Mouse (Mus musculus) midbrain, embryonic 12.5 days (tissue): Measurements from ENCODE around the gene Otulin. TPM values are rescaled to one million over a fixed set of nuclear protein-coding genes. Genes with fewer than 3 reads are reported as not detected.

Experiments used
- ATAC-seq: fragments of 200-750 bp; cut with Nextera tagmentation; 2 replicates; pipeline ENCODE4 v1.8.0; 2017; ENCODE audit warnings: low read depth, moderate TSS enrichment, moderate library complexity; ENCODE audit not compliant: low FRiP score
- H3K27ac ChIP-seq: fragments of 300-500 bp; sonication (generic); replicated peaks from 2 replicates; pipeline ENCODE4 v1.5.1; 2016; ENCODE audit warnings: mild to moderate bottlenecking
- H3K27me3 ChIP-seq: fragments of 300-500 bp; sonication (generic); 2 replicates; pipeline ENCODE4 v1.6.1; 2016; ENCODE audit warnings: mild to moderate bottlenecking
- H3K36me3 ChIP-seq: fragments of 300-500 bp; sonication (generic); 2 replicates; pipeline ENCODE4 v1.6.1; 2016
- H3K4me1 ChIP-seq: fragments of 300-500 bp; sonication (generic); 2 replicates; pipeline ENCODE4 v1.6.1; 2016
- H3K4me2 ChIP-seq: fragments of 300-500 bp; sonication (generic); replicated peaks from 2 replicates; pipeline ENCODE4 v1.6.1; 2016; ENCODE audit warnings: mild to moderate bottlenecking, moderate library complexity
- H3K4me3 ChIP-seq: fragments of 300-500 bp; sonication (generic); 2 replicates; pipeline ENCODE4 v1.5.1; 2016; ENCODE audit warnings: mild to moderate bottlenecking
- H3K9ac ChIP-seq: fragments of 300-500 bp; sonication (generic); replicated peaks from 2 replicates; pipeline ENCODE4 v1.6.1; 2016; ENCODE audit warnings: mild to moderate bottlenecking, moderate library complexity
- H3K9me3 ChIP-seq: fragments of 300-500 bp; sonication (generic); 2 replicates; pipeline ENCODE4 v1.6.1; 2016; ENCODE audit warnings: mild to moderate bottlenecking
- WGBS: fragments of 180-500 bp; shearing (Covaris S2); methylation state at CpG from one replicate; pipeline ENCODE4 v1.1.7; 2016; 5-methylcytosine and 5-hydroxymethylcytosine counted together
- polyA plus RNA-seq: library from polyadenylated mRNA; unstranded; fragments of >200 nt; fragmentation: Nextera tagmentation; extraction: Ambion mirVana; gene quantifications from 2 replicates; pipeline ENCODE4 v1.2.1, GENCODE M21; 2016

Otulin gene
- polyA plus RNA-seq, 1 experiment from 2014 or later = 29.0 TPM

DNA sequence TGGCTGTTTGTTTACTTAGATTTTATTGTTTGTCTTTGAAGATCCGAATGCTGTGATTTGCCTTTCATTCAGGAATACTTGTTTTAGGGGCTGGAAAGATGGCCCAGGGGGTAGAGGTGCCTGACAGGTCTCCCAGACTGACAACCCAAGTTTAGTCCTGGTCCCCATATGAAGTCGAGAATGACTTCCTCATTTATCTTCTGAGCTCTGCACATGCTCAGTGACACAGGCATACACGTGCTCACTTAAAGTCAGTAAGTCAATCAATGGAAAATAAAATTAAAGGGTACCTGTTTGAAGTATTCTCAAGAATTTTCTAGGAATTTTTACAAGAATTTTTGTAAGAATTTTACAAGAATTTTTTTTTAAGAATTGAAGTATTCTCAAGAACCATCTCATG, 97.5 kb downstream of the Otulin start:
- Histone ChIP-seq H3K4me1 (peaks cover 3% of the 10 kb centered on the region; the same call in 1 of the 2 replicates), H3K4me3 (no peak overlapping the region), H3K27me3 (no peaks in the 10 kb centered on the region), H3K4me2 (no peak overlapping the region), H3K9me3 (no peaks in the 10 kb centered on the region), H3K9ac (no peak overlapping the region), H3K27ac (no peak overlapping the region), H3K36me3 (no peaks in the 10 kb centered on the region)
- WGBS = 82% methylated on average over 3 of the region's 3 CpGs
- no peak for ATAC-seq

DNA sequence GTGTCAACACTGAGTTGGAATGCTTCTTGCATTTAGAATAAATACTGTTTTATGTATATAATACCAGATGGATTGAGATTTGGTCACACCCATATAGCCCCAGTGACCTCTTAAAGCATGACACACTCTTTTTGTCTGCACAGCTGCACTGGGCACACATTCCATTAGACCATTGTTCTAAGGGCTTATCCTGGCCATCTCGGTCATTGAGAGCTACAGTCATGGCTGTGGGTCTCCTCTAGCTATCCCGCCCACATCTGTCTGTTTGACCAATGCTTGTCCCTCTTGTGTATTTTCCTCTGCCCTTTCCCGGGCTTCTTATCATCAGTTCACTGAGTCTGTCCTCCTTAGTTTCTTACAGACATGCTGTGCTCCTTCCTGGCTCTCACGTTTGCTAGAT, 100.5 kb downstream of the Otulin start:
- H3K9ac ChIP-seq = no peak overlapping the region
- WGBS = 39% methylated on average over 4 of the region's 4 CpGs
- H3K9me3 ChIP-seq = no peaks in the 10 kb centered on the region
- no peak for ATAC-seq
- no peaks in the 10 kb centered on the region for H3K27me3 ChIP-seq
- H3K36me3 ChIP-seq = no peaks in the 10 kb centered on the region
- H3K27ac ChIP-seq = no peak overlapping the region
- H3K4me2 ChIP-seq = no peak overlapping the region
- peaks cover 3% of the 10 kb centered on the region; the same call in 1 of the 2 replicates for H3K4me1 ChIP-seq
- H3K4me3 ChIP-seq = no peak overlapping the region

DNA sequence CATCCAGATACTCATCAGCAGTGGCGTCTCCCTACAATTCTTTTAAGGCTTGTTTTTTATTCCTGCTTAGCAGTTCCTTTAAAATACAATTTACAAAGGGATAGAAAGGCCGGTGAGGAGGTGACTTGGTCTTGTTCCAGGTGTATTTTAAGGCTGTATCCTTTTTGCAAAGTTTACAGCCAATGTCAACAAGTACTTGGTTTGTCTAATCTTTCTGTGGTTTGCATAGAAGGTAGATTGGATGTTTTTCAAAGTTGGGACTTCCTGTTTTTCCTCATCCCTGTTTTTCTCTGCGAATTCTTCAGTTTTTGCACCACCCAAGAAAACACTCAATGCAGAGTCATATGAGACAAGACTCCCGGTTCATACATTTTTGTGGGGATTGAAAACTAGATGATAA, 101.6 kb downstream of the Otulin start:
- H3K27ac ChIP-seq = no peak overlapping the region

DNA sequence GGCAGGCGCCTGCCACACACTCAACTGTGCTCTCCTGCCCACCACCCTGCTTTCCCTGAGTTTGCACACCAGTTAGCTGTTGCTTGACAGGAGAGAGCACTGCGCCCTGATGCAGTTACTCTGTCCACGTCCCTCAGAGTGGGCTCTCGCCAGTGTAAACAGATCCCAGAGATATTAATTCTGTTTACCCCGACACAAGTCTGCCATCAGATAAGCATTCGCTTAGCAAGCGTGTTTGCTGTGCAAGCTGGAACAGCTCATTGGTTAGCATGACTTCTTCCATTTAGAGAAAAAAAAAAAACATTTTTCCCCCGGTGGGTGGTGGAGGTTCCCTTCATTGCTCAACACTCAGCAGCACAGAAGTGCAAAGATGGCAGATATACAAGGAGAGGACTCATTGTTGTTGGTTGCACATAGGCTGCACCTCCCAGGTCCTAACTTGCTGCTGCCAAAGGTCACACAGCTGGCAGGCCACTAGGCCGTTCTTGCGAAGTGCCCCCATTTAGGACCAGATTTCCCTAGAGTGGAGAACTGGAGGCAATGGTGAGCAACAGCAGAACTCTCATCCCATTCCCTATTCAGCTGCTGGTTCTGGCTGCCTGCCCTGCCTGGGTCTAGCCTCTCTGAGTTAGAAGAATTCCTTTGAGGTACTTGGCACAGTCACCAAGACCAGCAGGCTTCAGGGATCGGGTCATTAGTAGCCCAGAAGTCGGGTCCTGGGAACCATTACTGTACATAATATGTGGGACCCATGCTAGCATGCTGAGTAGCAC, 105.1 kb downstream of the Otulin start:
- no peak overlapping the region for H3K4me2 ChIP-seq
- no peak for ATAC-seq
- H3K9me3 ChIP-seq = no peaks in the 10 kb centered on the region
- peaks cover 3% of the 10 kb centered on the region; the same call in 1 of the 2 replicates for H3K4me1 ChIP-seq
- WGBS = 80% methylated on average over 12 of the region's 12 CpGs
- H3K36me3 ChIP-seq = no peaks in the 10 kb centered on the region
- H3K4me3 ChIP-seq = no peak overlapping the region
- no peak overlapping the region for H3K27ac ChIP-seq
- no peaks in the 10 kb centered on the region for H3K27me3 ChIP-seq
- H3K9ac ChIP-seq = no peak overlapping the region

More for the DNA sequence above, 101.6 kb downstream of the Otulin start:
- no peaks in the 10 kb centered on the region for H3K9me3 ChIP-seq
- ATAC-seq = no peak
- H3K36me3 ChIP-seq = no peaks in the 10 kb centered on the region
- H3K27me3 ChIP-seq = no peaks in the 10 kb centered on the region
- no peak overlapping the region for H3K4me3 ChIP-seq
- no peak overlapping the region for H3K4me2 ChIP-seq
- H3K9ac ChIP-seq = no peak overlapping the region
- WGBS = 88% methylated on average over 4 of the region's 4 CpGs
- H3K4me1 ChIP-seq = peaks cover 3% of the 10 kb centered on the region; the same call in 1 of the 2 replicates

DNA sequence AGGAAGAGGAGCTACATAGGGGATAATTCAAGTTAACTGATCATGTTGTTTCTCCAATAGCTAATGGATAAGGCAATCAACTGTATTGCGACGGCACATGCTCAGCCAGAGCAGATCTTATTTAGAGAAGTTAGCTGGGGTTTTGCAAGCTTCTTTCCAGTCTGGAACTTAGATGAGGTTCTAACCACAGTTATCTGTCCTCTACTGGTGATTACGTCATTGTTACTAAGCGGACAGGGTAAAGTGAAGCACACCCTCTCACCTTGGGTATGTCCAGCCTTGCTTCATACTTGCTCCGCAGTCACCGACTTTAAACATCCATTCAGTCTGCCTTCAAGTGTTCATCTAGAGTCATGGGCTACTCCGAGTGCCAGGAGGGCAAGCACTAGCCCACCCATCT, 110.6 kb downstream of the Otulin start:
- Histone ChIP-seq H3K9me3 (no peaks in the 10 kb centered on the region), H3K4me2 (no peak overlapping the region), H3K36me3 (no peaks in the 10 kb centered on the region), H3K27me3 (no peaks in the 10 kb centered on the region), H3K9ac (no peak overlapping the region), H3K4me1 (peaks cover 8% of the 10 kb centered on the region; the same call in 1 of the 2 replicates), H3K4me3 (no peak overlapping the region), H3K27ac (no peak overlapping the region)
- WGBS = 93% methylated on average over 7 of the region's 7 CpGs
- ATAC-seq = no peak

DNA sequence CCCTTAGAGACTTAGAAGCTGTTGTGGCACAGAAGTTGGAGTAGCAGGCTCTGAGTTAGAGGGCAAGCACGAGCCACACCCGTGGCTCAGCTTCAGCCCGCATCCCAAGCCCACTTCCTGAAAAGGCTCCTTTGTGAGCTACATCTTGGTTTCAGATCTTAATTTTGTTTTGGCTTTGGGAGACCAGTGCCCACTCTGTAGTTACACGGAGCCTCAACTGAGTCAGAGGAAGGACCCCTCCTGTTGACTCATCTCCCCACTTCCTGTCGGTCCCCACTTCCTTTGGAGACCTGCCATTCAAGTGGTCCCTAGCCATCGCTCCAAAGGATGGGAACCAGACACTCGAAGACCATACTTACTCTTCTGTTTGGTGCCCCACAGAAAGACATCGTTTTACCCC, 112.5 kb downstream of the Otulin start:
- WGBS = 90% methylated on average over 8 of the region's 8 CpGs
- Histone ChIP-seq H3K9me3 (no peaks in the 10 kb centered on the region), H3K4me2 (no peak overlapping the region), H3K9ac (no peak overlapping the region), H3K27me3 (no peaks in the 10 kb centered on the region), H3K4me1 (peaks cover 8% of the 10 kb centered on the region; the same call in 1 of the 2 replicates), H3K4me3 (no peak overlapping the region), H3K36me3 (no peaks in the 10 kb centered on the region), H3K27ac (no peak overlapping the region)
- no peak for ATAC-seq

DNA sequence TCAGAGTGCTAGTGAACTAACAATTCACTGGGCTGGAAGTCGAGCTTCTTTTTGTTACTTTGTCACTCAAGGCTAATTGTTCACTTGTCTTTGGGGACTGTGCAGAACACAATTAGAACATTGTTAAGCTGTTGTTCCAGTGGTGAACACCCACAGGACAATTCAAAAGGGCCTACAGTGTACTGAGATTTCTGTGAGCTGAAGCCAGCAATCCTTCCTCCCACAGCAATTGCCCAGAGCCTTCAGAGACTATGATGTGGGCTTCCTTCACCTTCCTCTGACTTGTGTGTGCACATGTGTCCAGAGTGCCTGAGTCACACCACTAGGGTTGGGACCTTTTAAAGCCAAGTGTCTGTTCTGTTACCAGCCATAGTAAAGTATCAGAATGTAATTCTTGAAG, 113.6 kb downstream of the Otulin start:
- Histone ChIP-seq H3K27me3 (no peaks in the 10 kb centered on the region), H3K9me3 (no peaks in the 10 kb centered on the region), H3K9ac (no peak overlapping the region), H3K27ac (no peak overlapping the region), H3K4me1 (peaks cover 8% of the 10 kb centered on the region; the same call in 1 of the 2 replicates), H3K36me3 (no peaks in the 10 kb centered on the region), H3K4me3 (no peak overlapping the region), H3K4me2 (no peak overlapping the region)
- no peak for ATAC-seq
- 26% methylated on average over 1 of the region's 1 CpGs for WGBS

DNA sequence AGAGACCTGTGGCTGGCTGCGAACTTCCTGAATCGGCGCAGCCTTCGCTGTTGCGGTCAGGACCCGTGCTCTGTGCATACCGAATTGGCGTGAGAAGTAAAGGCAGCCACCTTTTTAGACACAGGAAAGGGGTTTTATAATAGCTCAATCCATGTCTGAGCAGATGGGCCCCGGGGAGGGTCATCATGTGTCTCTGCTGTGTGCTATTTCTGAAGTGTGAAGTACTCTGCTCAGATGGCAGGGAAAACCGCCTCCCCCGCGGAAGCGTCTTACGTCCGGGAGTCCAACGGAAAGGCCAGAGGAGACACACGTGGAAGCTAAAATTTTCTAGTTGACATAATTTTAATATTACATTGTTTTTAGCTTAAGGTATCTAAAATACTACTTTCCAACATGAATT, 121.5 kb downstream of the Otulin start:
- H3K9ac ChIP-seq = no peak overlapping the region
- ATAC-seq = no peak
- no peak overlapping the region for H3K27ac ChIP-seq
- no peaks in the 10 kb centered on the region for H3K9me3 ChIP-seq
- H3K36me3 ChIP-seq = no peaks in the 10 kb centered on the region
- no peak overlapping the region for H3K4me2 ChIP-seq
- 96% methylated on average over 17 of the region's 17 CpGs for WGBS
- H3K4me1 ChIP-seq = no peaks in the 10 kb centered on the region
- no peak overlapping the region for H3K4me3 ChIP-seq
- no peaks in the 10 kb centered on the region for H3K27me3 ChIP-seq

DNA sequence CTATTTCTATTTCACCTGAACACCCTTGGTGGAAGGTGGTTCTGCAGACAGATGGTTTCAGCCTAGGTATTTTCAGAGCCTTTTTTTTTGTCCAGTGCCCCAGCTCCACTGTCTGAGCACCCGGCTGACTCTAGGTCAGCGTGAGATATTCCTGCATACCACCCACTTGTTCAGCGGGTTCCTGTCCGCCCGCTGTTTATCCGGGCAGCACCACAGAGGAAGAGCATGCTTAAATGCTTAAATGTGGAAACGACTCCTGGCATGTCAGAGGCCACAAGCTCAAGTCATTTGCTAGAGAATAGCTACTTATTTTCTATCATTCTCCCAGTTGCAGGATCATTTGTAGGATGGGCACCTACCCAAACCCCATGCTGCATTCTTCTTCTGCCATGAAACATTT, 122.3 kb downstream of the Otulin start:
- no peak overlapping the region for H3K4me2 ChIP-seq
- WGBS = 88% methylated on average over 7 of the region's 7 CpGs
- ATAC-seq = no peak
- no peak overlapping the region for H3K4me3 ChIP-seq
- no peak overlapping the region for H3K9ac ChIP-seq
- H3K27me3 ChIP-seq = no peaks in the 10 kb centered on the region
- no peaks in the 10 kb centered on the region for H3K4me1 ChIP-seq
- H3K9me3 ChIP-seq = no peaks in the 10 kb centered on the region
- no peaks in the 10 kb centered on the region for H3K36me3 ChIP-seq
- H3K27ac ChIP-seq = no peak overlapping the region

DNA sequence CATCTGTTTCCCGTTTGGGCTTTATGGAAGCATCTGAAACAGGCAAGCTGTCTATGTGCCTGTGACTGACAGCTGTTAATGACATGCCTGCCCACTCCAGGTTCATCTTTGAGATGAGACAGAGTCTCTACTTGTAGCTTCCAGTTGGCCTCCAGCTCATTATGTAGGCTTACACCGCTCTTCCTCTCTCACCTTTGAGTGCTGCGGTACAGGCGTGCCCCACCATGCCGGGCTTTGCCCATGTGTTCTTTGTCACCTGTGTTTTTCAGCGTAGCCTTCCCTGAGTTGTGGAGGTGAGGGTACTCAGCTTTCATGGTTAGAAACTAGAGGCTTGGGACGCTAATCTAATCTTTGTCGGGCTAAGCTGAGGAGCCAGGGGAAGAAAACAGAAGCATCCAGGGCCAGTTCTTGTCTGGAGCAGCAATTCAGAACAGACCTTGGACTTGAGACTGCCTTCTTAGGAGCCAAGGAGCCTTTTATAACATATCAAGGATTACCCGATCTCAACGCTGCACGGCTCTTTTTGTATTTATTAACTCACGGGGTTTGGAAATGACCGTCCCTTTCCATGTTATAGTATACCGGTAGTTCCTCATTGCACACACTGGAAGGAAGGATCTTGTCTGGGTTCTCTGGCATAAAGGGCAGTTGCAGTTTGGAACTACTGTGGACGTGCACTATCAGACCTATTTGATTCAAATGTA, 123.4 kb downstream of the Otulin start:
- Histone ChIP-seq H3K36me3 (no peaks in the 10 kb centered on the region), H3K27ac (no peak overlapping the region), H3K9me3 (no peaks in the 10 kb centered on the region), H3K9ac (no peak overlapping the region), H3K4me3 (no peak overlapping the region), H3K4me1 (0 out of 2 replicates have a peak, but pooled peaks cover 2% of the 10 kb centered on the region), H3K27me3 (no peaks in the 10 kb centered on the region), H3K4me2 (no peak overlapping the region)
- 90% methylated on average over 15 of the region's 15 CpGs for WGBS
- no peak for ATAC-seq

DNA sequence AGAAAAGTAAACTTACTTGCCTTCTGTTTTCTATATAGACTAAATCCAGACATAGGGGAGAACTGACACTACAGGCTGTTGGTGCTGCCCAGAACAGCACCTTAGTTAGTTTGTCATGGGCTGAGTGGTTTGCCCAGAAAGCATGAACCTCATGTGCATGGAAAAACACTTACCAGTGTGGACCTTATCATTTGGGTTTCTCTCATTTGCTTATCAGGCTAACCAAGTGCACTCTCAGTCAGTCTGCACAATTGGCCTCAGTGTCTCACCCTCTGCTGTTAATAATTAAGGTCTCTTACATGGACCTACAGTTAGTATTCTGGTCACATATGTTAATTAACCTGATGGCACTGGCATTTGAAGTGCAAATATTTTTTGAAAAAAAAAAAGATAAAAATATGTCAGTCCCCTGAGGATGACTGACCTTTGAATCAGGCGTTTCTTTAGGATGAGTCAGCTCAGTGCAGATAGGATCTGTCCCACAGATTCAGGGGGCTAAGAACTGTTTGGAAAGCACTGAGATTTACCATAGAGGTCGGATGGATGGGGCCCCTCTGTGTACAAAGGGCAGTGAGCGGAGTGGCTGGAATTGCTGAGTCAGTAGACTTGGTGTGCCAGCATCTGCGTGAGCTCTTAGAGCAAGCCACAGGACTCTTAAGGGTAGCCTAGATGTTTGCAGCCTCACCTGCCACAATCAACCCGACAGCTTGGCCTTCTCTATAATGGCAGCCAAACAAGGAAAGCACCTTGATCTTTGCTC, 124.2 kb downstream of the Otulin start:
- H3K9me3 ChIP-seq = no peaks in the 10 kb centered on the region
- no peak overlapping the region for H3K27ac ChIP-seq
- H3K4me2 ChIP-seq = no peak overlapping the region
- no peaks in the 10 kb centered on the region; the same call in 1 of the 2 replicates for H3K27me3 ChIP-seq
- H3K36me3 ChIP-seq = no peaks in the 10 kb centered on the region
- 60% methylated on average over 5 of the region's 5 CpGs for WGBS
- H3K4me1 ChIP-seq = 0 out of 2 replicates have a peak, but pooled peaks cover 2% of the 10 kb centered on the region
- H3K9ac ChIP-seq = no peak overlapping the region
- ATAC-seq = no peak
- H3K4me3 ChIP-seq = no peak overlapping the region
